Mouse (Mus musculus) ovary, postnatal 14 days (tissue): ENCODE measurements around the gene Zfp661.
"Not testable (repeated sequence)": the region's sequence is repeated elsewhere in the genome, so short reads cannot be mapped to it uniquely, and the experiment has no call there.

Experiments
- DNase-seq: peaks from one replicate; pipeline ENCODE4 v3.0.0; 2022; ENCODE audit warnings: low spot score

Zfp661 gene

DNA sequence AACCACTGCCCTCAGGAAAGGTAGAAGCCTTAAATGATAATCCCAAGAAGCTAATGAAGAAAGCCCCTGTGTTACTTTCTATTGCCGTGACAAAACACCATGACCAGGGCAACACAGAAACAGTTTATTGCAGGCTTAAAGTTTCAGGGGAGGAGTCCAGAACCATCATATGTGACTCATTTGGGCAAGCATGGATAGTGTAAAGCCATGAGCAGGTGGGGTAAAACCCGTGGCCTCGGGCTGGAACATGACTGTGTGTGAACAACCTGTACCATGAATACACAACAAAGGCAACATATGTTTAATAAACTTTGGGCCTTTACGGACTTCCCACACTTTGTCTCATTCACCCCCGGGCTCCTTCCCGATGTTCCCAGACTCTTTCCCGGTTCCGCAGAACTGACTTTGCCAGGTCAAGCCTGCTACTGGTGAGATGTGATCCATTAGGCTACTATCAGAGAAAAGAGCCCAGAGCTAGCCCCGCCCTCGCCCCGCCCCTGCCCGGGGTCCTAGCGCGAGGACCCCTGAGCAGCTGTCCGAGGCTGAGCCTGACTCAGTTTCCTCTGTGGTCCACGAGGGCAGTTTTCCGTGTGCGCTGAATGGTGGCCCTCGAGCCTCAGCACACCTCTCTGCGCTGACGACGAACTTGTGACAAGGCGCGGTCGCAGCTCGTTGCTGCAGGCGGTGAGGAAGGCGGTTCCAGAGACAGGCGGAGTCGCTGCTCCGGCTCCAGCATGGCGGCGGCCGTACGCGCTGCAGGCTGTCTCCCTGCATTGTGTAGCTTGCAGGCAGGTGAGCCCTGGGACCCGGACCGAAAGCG lies at the start of gene Zfp661, which contains the start of gene Mrps5:
Gene Zfp661 (minus strand): TSS at position 401 of the 820 bp plus-strand sequence.
Gene Mrps5 (plus strand): TSS at position 529 of the 820 bp plus-strand sequence.
- peak; percentile 77 for DNase-seq

DNA sequence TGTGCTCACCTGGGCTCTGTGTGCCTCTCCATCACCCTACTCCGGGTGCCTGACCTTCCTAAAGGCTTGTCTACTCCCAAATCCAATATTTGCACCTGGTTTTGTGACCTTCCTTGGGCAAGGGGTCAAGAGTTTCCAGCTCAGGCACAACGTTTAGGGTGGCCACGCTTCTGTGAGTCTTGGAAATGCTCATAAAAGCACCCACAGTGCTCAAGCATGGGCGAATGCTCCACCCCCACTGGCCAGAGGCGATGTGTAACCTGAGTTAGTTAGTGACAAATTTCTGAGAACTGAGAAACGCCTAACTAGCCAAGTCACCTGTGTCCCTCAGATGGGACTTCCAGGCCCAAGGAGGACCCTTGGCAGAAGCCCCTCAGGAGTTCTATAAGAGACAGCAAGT lies 48.7 kb upstream of the Zfp661 start:
- DNase-seq, result no peak

DNA sequence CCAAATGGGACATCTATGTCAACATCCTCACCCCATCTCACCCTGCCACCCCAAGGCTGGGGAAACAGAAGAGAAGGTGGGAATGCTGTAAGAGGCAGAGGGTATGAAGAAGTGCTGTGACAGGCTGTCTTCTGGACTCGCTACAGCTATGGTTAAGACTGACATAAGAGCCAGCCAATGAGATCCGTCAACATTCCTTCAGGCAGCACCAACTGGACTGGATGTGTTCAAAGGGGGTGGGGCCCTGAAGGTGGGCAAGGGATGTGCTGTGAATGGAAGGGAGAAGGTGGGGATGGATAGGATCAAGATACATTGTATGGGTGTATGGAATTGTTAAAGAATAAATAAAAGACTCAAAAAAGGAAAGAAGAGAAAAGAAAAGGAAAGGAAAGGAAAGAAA lies 45.7 kb upstream of the Zfp661 start:
- DNase-seq, result no peak

DNA sequence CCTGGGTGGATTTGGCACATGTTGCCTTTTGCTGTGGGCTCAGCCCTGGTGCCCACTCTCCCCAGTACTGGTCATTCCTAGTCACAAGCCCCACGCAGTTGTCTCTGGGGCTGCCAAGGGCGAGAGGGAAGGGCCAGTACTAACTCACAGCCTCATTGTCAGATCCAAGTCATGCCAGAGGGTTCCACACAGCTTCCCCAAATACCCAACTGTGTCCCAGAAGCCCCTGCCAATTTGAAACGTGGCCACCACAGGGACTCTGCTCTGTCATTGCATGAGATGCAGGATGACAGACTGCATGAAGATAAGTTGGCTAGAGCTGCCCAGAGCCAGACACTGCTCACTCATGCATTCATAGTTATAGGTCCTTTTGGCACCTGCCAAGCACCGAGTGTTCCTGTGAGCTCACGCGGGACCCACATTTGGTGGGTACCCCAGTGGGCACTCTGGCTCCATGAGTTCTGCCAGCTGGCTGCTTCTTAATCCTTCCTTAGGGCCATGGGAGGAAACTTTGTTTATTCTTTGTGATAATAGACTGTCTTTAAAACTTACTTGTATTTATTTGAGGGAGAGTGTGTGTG lies 41.2 kb upstream of the Zfp661 start:
- DNase-seq, result no peak

DNA sequence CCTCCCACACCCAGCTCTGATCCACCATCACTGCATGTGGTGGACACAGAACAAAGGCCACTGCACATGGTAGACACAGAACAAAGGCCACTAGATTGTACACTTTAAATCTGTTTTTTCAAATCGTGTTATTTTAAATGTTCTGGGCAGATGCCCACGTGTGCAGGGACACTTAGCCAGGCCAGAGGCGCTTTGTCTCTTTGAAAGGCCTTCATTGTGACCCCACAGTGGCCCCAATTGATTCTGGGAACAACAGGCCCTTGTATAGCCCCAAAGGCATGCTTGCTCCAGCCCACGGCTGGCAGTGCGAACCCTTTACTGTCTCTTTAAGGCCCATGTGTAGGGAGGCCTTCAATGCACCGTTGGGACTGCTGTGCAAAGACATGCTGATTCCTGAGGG lies 40.5 kb upstream of the Zfp661 start:
- DNase-seq, result no peak

DNA sequence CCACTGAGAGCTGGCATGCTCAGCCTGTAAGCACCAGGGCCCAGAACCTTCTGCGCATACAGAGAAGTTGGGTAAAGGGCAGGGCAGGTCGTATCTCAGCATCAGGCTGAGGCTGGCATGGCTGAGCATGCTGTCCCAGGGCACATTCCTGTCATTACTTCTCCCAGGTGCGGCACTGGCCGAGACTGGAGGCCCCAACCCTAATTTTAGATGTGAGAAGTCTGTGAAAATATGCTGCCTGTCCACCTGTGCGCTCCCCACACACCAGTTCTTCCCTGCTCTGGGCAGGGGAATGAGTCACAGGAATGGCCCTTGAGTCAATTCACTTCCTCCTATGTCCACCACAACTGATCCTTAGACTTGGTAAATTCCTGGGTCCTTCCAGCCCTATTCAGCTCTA lies 38.8 kb upstream of the Zfp661 start:
- no peak for DNase-seq

DNA sequence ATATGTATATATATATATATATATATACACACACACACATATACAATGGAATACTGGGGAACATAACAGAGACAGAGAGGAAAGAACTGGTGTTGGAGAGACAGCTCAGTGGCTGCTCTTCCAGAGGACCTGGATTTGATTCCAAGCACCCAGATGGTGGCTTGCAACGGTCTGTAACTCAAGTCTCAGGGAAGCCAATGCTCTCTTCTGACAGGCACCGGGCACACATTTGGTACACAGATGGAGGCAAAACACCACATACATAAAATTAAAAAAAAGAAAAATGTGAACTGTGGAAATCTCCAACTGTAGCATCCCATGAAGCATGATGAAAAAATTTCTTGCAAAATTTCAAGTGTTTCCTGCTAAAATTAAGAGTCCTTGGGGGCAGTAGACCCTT lies 37.9 kb upstream of the Zfp661 start:
- DNase-seq, result no peak

DNA sequence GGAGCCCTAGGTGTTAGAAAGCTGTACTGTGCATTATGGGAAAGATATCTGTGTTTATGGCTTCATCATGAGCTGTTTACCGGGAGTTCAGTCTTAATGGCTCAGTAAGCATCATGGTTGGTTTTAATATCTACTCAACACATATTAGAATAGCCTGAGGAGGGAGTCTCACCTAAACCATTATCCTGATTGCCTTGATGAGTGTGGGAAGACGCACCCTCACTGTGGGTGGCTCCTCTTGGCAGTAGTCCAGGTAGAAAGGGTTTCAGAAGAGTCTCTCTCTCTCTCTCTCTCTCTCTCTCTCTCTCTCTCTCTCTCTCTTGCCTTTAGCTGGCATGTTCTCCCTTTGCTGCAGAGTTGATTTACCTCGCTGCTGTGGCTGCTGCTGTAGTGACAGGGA lies 35.2 kb upstream of the Zfp661 start:
- no peak for DNase-seq

DNA sequence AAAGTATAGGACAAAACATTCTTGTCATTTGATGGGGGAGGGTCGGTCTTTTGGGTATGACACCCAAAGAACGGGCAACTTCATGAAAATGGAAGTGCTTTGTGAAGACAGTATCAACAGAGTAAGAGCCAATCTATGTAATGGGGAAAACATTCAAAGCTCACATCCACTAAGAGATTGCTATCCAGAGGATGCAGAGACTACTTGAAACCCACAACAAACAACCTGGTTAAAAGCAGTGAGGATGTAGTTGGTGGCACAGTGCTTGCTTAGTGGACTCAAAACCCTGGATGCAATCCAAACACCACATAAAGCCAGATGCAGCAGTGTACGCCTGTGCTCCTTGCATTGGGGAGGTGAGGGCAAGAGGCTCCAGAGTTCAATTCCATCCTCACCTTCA lies 32.4 kb upstream of the Zfp661 start:
- DNase-seq, result no peak

DNA sequence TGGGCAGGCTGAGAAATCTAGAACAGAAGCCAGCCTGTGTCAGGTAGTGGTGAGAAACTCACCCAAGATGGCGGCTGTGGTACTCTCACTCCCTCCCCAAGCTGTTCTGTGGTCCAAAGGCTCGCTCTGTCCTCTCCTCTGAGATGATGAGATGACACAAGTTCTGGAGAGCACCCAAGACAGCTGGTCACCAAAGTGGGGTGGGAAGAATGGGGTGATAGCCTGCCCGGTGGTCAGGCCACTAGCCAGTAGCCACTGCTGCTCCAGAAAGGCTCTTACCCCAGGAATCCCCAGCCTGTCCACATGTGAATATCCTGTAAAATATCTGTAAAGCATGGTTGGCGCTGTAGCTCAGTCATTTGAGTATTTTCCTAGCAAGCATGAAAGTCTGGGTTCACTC lies 25.4 kb upstream of the Zfp661 start:
- no peak for DNase-seq

DNA sequence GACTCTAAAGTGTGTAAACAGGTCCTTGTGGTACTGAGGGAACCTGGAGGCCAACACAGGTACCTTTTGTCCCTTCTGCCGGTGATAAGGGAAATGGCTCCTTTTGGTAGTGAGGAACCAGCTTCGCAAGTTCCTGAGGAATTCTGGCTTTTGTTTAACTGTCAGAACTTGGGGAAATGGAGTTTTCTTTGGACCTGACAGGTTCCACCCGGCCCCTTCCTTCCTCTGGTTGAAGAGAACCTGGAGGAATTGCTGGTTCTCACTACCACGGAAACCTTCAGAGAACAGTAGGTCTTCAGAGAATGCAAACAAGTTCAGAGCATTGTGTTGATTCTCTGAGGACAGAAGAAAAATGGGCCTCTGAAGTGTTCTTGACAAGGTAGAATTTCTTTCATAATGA lies 24.5 kb upstream of the Zfp661 start:
- no peak for DNase-seq

DNA sequence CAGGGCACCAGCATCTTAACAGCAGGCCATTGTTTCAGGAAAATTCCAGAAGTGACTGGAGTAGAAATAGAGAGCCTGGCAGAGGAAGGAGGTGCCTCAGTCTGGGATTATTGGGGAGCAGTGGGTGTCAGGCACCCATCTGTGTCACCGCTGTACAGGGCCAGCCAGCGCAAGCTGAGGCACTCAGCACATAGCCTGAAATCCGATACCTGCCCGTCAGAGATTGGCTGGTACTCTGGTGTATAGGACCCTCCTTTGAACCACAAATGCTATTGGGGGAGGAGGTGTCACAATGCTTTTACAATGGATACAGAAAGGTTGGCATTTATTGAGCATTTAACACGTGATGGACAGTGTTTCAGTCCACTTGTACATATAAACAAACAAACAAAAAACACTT lies 22.1 kb upstream of the Zfp661 start:
- no peak for DNase-seq

DNA sequence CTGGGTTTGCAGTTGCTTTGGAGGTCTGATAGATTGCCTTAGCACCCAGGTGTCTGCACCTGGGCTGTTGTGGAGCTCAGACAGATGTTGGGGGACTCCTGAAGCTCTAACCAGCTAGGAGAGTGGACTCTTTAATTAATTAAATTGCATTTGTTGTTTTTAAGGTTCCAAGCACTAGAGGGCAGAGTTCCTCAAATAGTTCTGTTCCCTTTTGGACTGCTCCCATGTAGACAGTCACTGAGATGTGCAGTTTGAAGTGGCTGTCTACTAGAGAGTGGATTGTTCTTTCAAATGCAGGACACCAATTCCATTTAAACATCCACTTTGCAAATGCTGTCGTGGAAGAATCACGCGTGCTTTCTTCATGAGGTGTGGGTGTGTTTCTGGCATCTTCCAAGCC lies 21.3 kb upstream of the Zfp661 start:
- DNase-seq, result peak; percentile 18

DNA sequence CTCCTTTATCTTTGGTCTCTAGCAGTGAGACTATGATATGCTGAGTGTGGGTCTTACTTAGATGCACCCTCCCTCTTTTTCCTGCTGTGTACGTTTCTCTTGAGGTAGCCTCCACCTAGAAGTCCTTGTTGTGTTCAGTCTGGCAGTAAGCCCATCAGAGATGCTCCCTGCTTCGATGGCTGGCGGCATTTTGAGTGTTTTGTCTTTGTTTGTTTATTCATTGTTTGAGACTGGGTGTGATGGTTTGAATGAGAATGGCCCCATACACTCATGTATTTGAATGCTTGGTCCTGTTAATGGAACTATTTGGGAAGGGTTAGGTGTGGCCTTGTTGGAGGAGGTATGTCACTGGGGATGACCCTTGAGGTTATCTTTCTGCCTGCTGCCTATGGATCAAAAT lies 18.3 kb upstream of the Zfp661 start:
- DNase-seq, result no peak

DNA sequence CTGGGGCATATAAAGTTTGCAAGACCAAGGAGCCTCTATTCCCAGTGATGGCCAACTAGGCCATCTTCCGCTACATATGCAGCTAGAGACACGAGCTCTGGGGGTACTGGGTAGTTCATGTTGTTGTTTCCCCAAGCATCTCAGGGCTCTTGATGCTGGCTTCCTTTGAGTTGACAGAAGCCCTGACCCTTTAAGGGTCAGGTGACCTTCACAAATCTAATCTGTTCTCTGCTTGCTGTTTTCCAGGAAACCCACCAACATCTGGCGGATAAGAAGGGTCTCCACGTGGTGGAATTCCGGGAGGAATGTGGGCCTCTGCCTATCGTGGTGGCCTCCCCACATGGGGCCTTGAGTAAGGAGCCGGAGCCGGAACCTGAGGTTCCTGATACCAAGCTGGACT lies 16.5 kb upstream of the Zfp661 start:
- not testable (repeated sequence) for DNase-seq

DNA sequence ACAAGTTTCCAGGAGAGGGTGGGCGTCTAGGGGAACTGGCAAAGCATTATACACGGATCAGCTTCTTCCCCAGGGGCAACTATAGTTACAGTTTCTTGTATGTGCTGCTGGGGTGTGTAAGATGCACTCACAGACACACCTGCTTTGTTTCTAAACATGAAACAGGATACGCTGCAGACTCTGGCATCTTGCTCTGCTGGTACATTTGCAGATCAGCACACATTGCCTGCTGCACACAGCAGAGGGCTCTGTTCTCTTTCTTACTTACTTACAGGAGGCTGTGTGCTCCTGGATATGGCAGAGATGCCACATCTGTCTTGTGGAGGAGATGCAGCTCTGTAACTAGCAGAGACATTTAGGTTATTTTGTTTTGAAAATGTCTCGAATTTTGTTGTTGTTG lies 3.9 kb upstream of the Zfp661 start:
- DNase-seq, result no peak

DNA sequence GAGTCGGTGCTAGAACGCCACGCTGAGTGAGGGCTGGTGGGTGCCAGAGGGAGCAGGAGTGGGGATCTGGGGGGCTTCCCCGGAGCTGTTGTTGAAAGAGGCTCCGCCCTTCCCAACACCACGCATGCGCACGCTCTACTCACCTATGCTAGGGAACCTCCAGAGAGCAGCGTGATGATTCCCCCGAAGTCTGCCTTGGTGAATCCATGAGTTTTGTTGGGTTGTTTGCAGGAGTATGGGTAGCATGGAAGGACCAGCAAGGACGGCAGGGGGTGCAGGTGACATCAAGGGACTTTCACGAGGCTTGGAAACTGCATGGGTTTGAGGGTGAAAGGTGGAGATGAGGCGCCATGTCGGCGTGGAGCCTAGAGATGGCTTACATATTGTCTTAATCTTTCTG lies 3.3 kb upstream of the Zfp661 start:
- DNase-seq, result no peak

DNA sequence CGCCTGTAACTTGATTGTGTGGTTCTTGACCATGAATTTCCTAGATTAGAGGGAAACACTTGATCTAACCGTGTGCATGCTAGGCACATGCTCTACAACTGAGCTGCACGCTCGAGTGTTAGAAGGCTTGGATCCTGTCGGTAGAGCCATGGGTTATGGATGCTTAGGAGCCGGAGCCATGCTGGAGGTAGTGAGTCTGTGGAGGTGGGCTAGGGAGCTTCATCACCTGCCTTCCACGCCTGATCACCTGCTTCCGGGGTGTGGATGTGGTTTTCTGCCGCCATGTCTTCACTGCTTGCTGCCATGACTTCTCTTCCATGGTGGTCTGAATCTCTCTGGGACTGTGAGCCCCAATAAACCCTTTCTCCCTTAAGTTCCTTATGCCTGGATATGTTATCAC lies 2.0 kb upstream of the Zfp661 start:
- no peak for DNase-seq

DNA sequence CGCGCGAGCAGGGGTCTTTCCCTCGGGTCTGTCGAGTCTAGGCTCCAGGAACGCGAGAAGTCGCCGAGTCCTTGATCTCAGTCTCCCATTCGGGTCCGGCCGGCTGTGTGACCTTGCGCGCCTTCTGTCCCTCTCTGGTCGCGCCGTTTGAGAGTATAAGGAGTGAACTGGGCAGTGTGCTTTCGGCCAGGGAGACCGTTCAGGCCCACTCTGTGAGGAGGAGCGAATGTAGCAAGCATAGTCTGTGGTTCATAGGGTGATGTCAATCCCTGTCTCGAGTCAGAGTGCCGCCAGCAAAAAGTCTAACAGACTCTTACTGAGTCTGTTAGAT lies 585 bp upstream of the Zfp661 start:
- DNase-seq, result no peak

DNA sequence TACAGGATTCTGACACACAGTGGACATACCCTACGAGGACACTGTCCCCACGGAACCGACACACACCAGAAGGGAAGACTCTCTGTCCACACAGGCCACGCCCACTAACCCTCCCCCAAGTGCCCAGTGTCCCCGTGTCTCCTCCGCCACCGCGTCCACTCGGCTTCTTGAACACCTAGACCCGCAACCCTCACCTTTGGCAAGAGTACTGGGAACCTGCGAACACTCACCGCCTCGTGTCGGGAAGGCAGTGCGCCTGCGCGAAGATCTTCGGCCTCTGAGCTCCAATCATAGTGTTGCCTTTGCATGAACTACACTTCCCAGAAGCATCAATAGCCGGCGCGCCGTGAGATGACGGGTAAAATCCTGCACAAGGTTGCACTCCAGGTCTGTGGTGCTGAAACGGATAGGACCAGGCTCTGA lies 2.4 kb downstream of the Zfp661 start:
- DNase-seq, result peak; percentile 81

DNA sequence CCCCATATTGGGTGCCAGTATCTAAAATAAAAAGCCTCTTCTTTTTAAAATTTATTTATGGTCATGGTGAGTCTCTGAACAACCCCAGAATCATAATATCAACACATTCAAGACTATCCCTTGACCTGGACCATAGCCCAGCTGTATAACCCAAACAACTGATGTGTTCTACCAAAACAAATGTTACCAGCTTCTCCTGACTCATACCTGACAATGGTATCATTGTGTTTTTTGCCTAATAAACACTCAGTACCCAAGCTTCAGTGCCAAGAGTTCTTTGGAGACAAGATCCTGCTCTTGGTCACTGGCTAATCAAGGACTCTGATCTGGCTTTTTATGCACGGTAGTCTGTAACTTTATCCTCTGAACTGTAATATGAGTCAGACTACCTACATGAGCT lies 13.6 kb downstream of the Zfp661 start:
- no peak for DNase-seq

DNA sequence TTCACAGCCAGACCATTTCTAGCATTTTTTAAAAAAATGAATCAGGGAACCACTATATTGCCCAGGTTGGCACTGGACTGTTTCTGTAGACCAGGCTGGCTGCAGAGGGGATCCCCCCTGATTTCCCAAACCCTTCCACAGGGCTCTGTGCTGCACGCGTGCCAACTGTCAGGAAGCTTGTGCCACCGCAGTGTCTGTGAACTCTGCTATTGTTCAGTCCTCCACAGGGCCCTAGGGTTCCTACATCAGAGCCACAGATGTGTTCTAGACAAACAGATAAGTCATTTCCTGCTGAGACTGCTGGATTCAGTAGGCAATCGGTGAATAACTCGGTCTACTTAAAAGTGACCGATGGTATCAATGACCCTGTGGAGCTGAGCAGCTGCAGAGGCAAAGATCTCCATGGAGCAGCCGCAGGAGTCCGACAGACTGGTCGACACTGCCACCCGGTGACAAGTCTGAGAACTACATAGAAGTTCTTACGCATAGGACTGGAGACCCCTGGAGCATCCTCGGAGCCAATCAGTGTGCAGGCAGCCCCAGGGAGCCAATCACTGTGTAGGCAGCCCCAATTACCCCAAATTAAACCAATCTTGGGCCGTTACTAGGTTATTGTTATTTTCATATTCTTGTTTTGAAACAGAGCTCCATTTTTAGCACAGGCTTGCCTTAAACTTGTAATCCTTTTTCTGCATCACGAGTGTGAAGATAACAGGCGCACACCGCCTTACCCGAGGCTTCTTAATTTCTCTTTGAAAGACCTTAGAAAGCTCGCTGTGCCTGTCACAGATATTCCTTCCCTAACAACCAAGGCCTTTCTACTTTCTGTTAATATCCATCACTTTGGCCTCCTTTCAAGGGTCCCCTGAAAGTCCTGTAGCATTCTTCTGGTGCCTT lies 27.6 kb downstream of the Zfp661 start:
- DNase-seq, result peak; percentile 86

DNA sequence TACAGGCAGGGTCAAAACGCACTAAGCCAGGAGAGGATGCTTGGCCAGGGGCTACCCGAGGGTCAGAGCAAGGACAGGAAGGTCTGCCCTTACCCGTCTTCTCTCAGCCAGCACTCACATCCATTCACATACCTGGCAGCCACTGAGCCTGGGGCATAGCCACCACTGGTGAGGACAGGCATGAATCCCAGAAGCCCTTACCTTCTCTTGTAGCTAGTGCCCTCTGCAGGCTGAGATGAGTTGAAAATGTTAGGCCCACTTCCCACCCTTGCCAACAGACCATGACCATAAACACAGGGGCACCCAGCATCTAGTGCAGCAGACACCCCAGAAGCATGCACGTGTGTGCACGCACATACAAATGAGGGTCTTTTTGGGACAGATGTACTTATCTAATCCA lies 35.8 kb downstream of the Zfp661 start:
- no peak for DNase-seq
